Mouse (Mus musculus) MEL (cell line): ENCODE measurements around the gene Olfr1080. TPM values are rescaled to one million over a fixed set of nuclear protein-coding genes. Genes with fewer than 3 reads are reported as not detected.

Experiments used
- DNase-seq: peaks from one replicate; pipeline ENCODE4 v3.0.0; 2011; ENCODE audit warnings: low read depth, low spot score
- H3K27ac ChIP-seq: 2 replicates; pipeline ENCODE4 v1.5.1; 2012; ENCODE audit warnings: low read depth, mild to moderate bottlenecking, control low read depth, low read length, moderate library complexity; ENCODE audit not compliant: control insufficient read depth
- H3K27me3 ChIP-seq, 2 experiments: fragments of 150-350 bp in 1 of 2; sonication (generic) in 1 of 2; 2 replicates each; pipeline ENCODE4 v1.6.1; 2012; ENCODE audit warnings: low read length in 2 of 2, mild to moderate bottlenecking in 2 of 2, improper control_type of control experiment in 1 of 2, moderate library complexity in 1 of 2; ENCODE audit not compliant: insufficient read depth in 2 of 2, control insufficient read depth in 1 of 2
- H3K36me3 ChIP-seq, 2 experiments: 2 replicates each; pipeline ENCODE4 v1.6.1; 2012 to 2014; ENCODE audit warnings: low read length in 2 of 2, improper control_type of control experiment in 1 of 2, inconsistent platforms in 1 of 2, mild to moderate bottlenecking in 1 of 2; ENCODE audit not compliant: insufficient read depth in 2 of 2, control insufficient read depth in 1 of 2
- H3K4me1 ChIP-seq, 2 experiments: fragments of 150-350 bp in 1 of 2; sonication (generic) in 1 of 2; 2 replicates each; pipeline ENCODE4 v1.6.1; 2012; ENCODE audit warnings: low read length in 2 of 2, improper control_type of control experiment in 1 of 2, mild to moderate bottlenecking in 1 of 2; ENCODE audit not compliant: insufficient read depth in 2 of 2, control insufficient read depth in 1 of 2
- H3K4me3 ChIP-seq, 2 experiments: fragments of 150-350 bp in 1 of 2; sonication (generic) in 1 of 2; 2 replicates each; pipeline ENCODE4 v1.5.1; 2012; ENCODE audit warnings: low read depth in 2 of 2, low read length in 2 of 2, mild to moderate bottlenecking in 2 of 2, moderate library complexity in 2 of 2, control low read depth in 1 of 2, improper control_type of control experiment in 1 of 2; ENCODE audit not compliant: control insufficient read depth in 1 of 2, insufficient read depth in 1 of 2
- H3K79me2 ChIP-seq: 2 replicates; pipeline ENCODE4 v1.6.1; 2012; ENCODE audit warnings: mild to moderate bottlenecking, low read length, moderate library complexity; ENCODE audit not compliant: control insufficient read depth, poor library complexity, insufficient read depth
- H3K9ac ChIP-seq: 2 replicates; pipeline ENCODE4 v1.6.1; 2012; ENCODE audit warnings: low read depth, mild to moderate bottlenecking, control low read depth, low read length, moderate library complexity; ENCODE audit not compliant: control insufficient read depth, poor library complexity, severe bottlenecking
- H3K9me3 ChIP-seq: fragments of 150-350 bp; sonication (generic); replicated peaks from 2 replicates; pipeline ENCODE4 v1.6.1; 2012; ENCODE audit warnings: mild to moderate bottlenecking, low read length, improper control_type of control experiment, moderate library complexity; ENCODE audit not compliant: insufficient read depth
- MAFK ChIP-seq: IDR thresholded peaks from 2 replicates; pipeline ENCODE4 v1.6.1; 2011; ENCODE audit warnings: low read depth, mild to moderate bottlenecking, low read length, improper control_type of control experiment, borderline replicate concordance
- TCF12 ChIP-seq: IDR thresholded peaks from 2 replicates; pipeline ENCODE4 v1.6.1; 2014; ENCODE audit warnings: low read depth, mild to moderate bottlenecking, inconsistent platforms, low read length, improper control_type of control experiment, moderate library complexity
- polyA plus RNA-seq, 2 experiments: library from polyadenylated mRNA; stranded (reverse) in 1 of 2; unstranded in 1 of 2; fragments of >175 nt in 1 of 2; fragments of >200 nt in 1 of 2; gene quantifications; 2 replicates each; pipeline versions ENCODE4 v1.2.1 to v1.2.4; 2012; ENCODE audit warnings: low replicate concordance in 2 of 2, low read depth in 1 of 2; ENCODE audit not compliant: insufficient read length in 2 of 2, insufficient read depth in 1 of 2, missing spikeins in 1 of 2
- total RNA-seq: library from RNA; depleted of rRNA; stranded (reverse); fragments of 300-350 nt; gene quantifications from 2 replicates; pipeline ENCODE4 v1.2.3, GENCODE M21; 2012; rRNA removed

The Olfr1080 gene
- total and polyA plus RNA-seq, 3 experiments = not detected

DNA sequence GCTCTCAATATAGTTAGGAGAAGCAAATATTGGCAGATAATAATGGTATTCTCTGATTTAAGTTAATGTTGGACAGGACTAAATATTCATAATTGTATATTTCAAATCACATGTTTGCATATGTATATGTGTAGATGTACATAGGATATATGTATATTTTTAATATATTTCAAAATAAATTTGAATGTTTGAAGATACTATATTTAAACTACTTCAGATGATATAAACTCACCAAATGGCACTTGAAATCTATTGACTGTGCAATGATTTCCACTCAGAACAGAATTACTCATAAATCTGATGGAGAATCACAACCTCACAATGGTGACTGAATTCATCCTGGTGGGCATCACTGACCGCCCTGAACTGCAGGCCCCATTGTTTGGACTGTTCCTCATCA, 49.9 kb downstream of the Olfr1080 start, which contains the start of gene Olfr1076:
Gene Olfr1076 (plus strand): TSS at position 301 of the 400 bp plus-strand sequence.
- Histone ChIP-seq H3K4me3 (no peak within 1 kb of the TSS), H3K27me3 (no peaks in the 10 kb centered on the region), H3K9ac (no peak within 1 kb of the TSS), H3K79me2 (no peaks in the 10 kb centered on the region), H3K27ac (no peak within 1 kb of the TSS), H3K9me3 (no peaks in the 10 kb centered on the region), H3K4me1 (no peaks in the 10 kb centered on the region), H3K36me3 (no peaks in the 10 kb centered on the region)
- DNase-seq = no peak
- TF ChIP-seq TCF12 (no peak), MAFK (no peak)

Other genes starting within 250 kb of the Olfr1080 start
- not detected in 2 replicates for gene Olfr1053, start 243.0 kb downstream of the Olfr1080 start, total RNA-seq
- not detected for gene Olfr1053, start 243.0 kb downstream of the Olfr1080 start, polyA plus RNA-seq
- gene Olfr1054, start 222.8 kb downstream of the Olfr1080 start, total RNA-seq = not detected in 2 replicates
- gene Olfr1054, start 222.8 kb downstream of the Olfr1080 start, polyA plus RNA-seq = not detected
- gene Olfr1055, start 208.0 kb downstream of the Olfr1080 start, total RNA-seq = 0.29 and 0.65 TPM in 2 replicates
- not detected for gene Olfr1055, start 208.0 kb downstream of the Olfr1080 start, polyA plus RNA-seq
- not detected in 2 replicates for gene Olfr1056, start 195.8 kb downstream of the Olfr1080 start, total RNA-seq
- gene Olfr1056, start 195.8 kb downstream of the Olfr1080 start, polyA plus RNA-seq = not detected
- not detected in 2 replicates for gene Olfr1057, start 179.8 kb downstream of the Olfr1080 start, total RNA-seq
- gene Olfr1057, start 179.8 kb downstream of the Olfr1080 start, polyA plus RNA-seq = not detected
- not detected in 2 replicates for gene Olfr1058, start 169.7 kb downstream of the Olfr1080 start, total RNA-seq
- gene Olfr1058, start 169.7 kb downstream of the Olfr1080 start, polyA plus RNA-seq = not detected
- not detected in 2 replicates for gene Olfr1061, start 144.2 kb downstream of the Olfr1080 start, total RNA-seq
- not detected for gene Olfr1061, start 144.2 kb downstream of the Olfr1080 start, polyA plus RNA-seq
- gene Olfr1062, start 131.5 kb downstream of the Olfr1080 start, total RNA-seq = not detected in 2 replicates
- gene Olfr1062, start 131.5 kb downstream of the Olfr1080 start, polyA plus RNA-seq = not detected
- not detected in 2 replicates for gene Olfr1065, start 107.6 kb downstream of the Olfr1080 start, total RNA-seq
- gene Olfr1065, start 107.6 kb downstream of the Olfr1080 start, polyA plus RNA-seq = not detected
- gene Olfr1066, start 102.0 kb downstream of the Olfr1080 start, total RNA-seq = not detected in 2 replicates
- gene Olfr1066, start 102.0 kb downstream of the Olfr1080 start, polyA plus RNA-seq = not detected
- gene Olfr228, start 70.8 kb downstream of the Olfr1080 start, total RNA-seq = not detected in 2 replicates
- not detected for gene Olfr228, start 70.8 kb downstream of the Olfr1080 start, polyA plus RNA-seq
- not detected in 2 replicates for gene Olfr1076, start 49.8 kb downstream of the Olfr1080 start, total RNA-seq
- gene Olfr1076, start 49.8 kb downstream of the Olfr1080 start, polyA plus RNA-seq = not detected
- gene Olfr1079, start 15.8 kb downstream of the Olfr1080 start, total RNA-seq = not detected in 2 replicates
- not detected for gene Olfr1079, start 15.8 kb downstream of the Olfr1080 start, polyA plus RNA-seq
- not detected in 2 replicates for gene Olfr1082, start 40.7 kb upstream of the Olfr1080 start, total RNA-seq
- gene Olfr1082, start 40.7 kb upstream of the Olfr1080 start, polyA plus RNA-seq = not detected
- not detected in 2 replicates for gene Olfr1084, start 81.5 kb upstream of the Olfr1080 start, total RNA-seq
- gene Olfr1084, start 81.5 kb upstream of the Olfr1080 start, polyA plus RNA-seq = not detected
- gene Olfr1085, start 103.8 kb upstream of the Olfr1080 start, total RNA-seq = not detected in 2 replicates
- gene Olfr1085, start 103.8 kb upstream of the Olfr1080 start, polyA plus RNA-seq = not detected
- not detected in 2 replicates for gene Olfr1086, start 121.9 kb upstream of the Olfr1080 start, total RNA-seq
- not detected for gene Olfr1086, start 121.9 kb upstream of the Olfr1080 start, polyA plus RNA-seq
- gene Olfr1087, start 140.2 kb upstream of the Olfr1080 start, total RNA-seq = not detected in 2 replicates
- gene Olfr1087, start 140.2 kb upstream of the Olfr1080 start, polyA plus RNA-seq = not detected
- gene Olfr1089, start 175.5 kb upstream of the Olfr1080 start, total RNA-seq = not detected in 2 replicates
- gene Olfr1089, start 175.5 kb upstream of the Olfr1080 start, polyA plus RNA-seq = not detected
- not detected in 2 replicates for gene Olfr1090, start 200.8 kb upstream of the Olfr1080 start, total RNA-seq
- gene Olfr1090, start 200.8 kb upstream of the Olfr1080 start, polyA plus RNA-seq = not detected
- gene Olfr1093, start 224.2 kb upstream of the Olfr1080 start, total RNA-seq = not detected in 2 replicates
- not detected for gene Olfr1093, start 224.2 kb upstream of the Olfr1080 start, polyA plus RNA-seq